Mouse (Mus musculus): ENCODE results near the gene Twnk.
"Not testable (repeated sequence)": the region's sequence is repeated elsewhere in the genome, so short reads cannot be mapped to it uniquely, and the experiment has no call there.

DNA sequence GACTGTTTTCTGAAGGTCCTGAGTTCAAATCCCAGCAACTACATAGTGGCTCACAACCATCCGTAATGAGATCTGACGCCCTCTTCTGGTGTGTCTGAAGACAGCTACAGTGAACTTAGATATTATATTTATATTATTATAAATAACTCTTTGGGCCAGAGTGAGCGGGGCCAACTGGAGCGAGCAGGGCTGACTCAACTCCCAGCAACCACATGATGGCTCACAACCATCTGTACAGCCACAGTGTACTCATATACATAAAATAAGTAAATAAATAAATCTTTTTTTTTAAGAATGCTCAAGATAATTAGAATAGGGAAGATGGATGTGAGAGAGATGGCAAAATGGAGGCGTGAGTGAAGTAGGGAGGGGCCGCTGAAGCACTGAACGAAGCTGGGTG lies 32.7 kb downstream of the Twnk start:
- TF ChIP-seq POLR2A (IDR thresholded peaks at IDR 0.05; ENCODE audit: insufficient read depth, low read depth, low read length); CTCF (IDR thresholded peaks at IDR 0.05); EP300 (IDR thresholded peaks at IDR 0.05; ENCODE audit: insufficient read depth, low read depth, low read length): not testable (repeated sequence)
